Mouse (Mus musculus): ENCODE measurements around the gene 4931422A03Rik.

DNA sequence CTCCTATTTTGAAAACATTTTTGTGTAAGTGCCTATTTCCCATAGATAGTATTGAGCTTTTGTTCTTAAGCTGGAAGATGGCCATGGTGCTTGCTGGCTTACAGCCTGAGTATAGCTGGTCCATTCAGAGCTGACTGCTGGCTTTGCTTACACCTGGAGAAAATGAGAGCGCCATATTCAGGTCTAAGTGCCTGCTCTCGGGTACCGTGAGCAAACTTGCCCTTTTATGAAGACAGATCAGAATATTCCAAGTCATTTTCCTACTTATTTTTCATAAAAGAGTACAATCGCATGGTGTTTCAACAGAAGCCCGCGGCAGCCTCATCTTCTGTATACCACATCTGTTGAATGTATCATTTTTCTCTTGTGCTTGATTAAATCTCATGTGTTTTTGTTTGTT lies 32.8 kb upstream of the 4931422A03Rik start:
- TF ChIP-seq CTCF (IDR thresholded peaks at IDR 0.05; ENCODE audit: extremely low read depth, insufficient read depth, insufficient read length, insufficient replicate concordance) (no peak), POLR2A (IDR thresholded peaks at IDR 0.05; ENCODE audit: low read depth, low read length) (no peak)

All from spleen, adult 2 months (tissue).